Mouse (Mus musculus) midbrain, postnatal 0 days (tissue): ENCODE measurements around the gene Krt15. TPM values are rescaled to one million over a fixed set of nuclear protein-coding genes. Genes with fewer than 3 reads are reported as not detected.
A peak's percentile ranks its signal among the peaks of the same experiment; 100 is the strongest.

Experiments used
- ATAC-seq: fragments of 200-750 bp; cut with Nextera tagmentation; 2 replicates; pipeline ENCODE4 v1.8.0; 2017; ENCODE audit warnings: moderate number of reproducible peaks, mild to moderate bottlenecking, moderate TSS enrichment, moderate library complexity; ENCODE audit not compliant: low FRiP score
- DNase-seq: peaks from one replicate; pipeline ENCODE4 v3.0.0-alpha.2; 2015; ENCODE audit warnings: low spot score
- H3K27ac ChIP-seq: fragments of 300-500 bp; sonication (generic); 2 replicates; pipeline ENCODE4 v1.5.1; 2014; ENCODE audit warnings: low read depth, mild to moderate bottlenecking, low read length, mixed read lengths
- H3K27me3 ChIP-seq: fragments of 300-500 bp; sonication (generic); 2 replicates; pipeline ENCODE4 v1.6.1; 2014; ENCODE audit warnings: low read length, control low read depth, mixed read lengths; ENCODE audit not compliant: insufficient read depth
- H3K36me3 ChIP-seq: fragments of 300-500 bp; sonication (generic); 2 replicates; pipeline ENCODE4 v1.6.1; 2014; ENCODE audit warnings: low read length, control low read depth, mixed read lengths; ENCODE audit not compliant: insufficient read depth
- H3K4me1 ChIP-seq: fragments of 300-500 bp; sonication (generic); 2 replicates; pipeline ENCODE4 v1.6.1; 2014; ENCODE audit warnings: mild to moderate bottlenecking, control low read depth, antibody characterized with exemption, low read length, mixed read lengths; ENCODE audit not compliant: insufficient read depth
- H3K4me2 ChIP-seq: fragments of 300-500 bp; sonication (generic); 2 replicates; pipeline ENCODE4 v1.6.1; 2014; ENCODE audit warnings: low read depth, mild to moderate bottlenecking, low read length, mixed read lengths; ENCODE audit not compliant: poor library complexity, severe bottlenecking
- H3K4me3 ChIP-seq: fragments of 300-500 bp; sonication (generic); 2 replicates; pipeline ENCODE4 v1.5.1; 2014; ENCODE audit warnings: low read depth, mild to moderate bottlenecking, low read length, moderate library complexity
- H3K9ac ChIP-seq: fragments of 300-500 bp; sonication (generic); replicated peaks from 2 replicates; pipeline ENCODE4 v1.6.1; 2014; ENCODE audit warnings: mild to moderate bottlenecking, low read length, moderate library complexity, mixed read lengths; ENCODE audit not compliant: poor library complexity, severe bottlenecking
- H3K9me3 ChIP-seq: fragments of 300-500 bp; sonication (generic); 2 replicates; pipeline ENCODE4 v1.6.1; 2016; ENCODE audit warnings: low read length, control low read depth
- CTCF ChIP-seq: IDR thresholded peaks from 2 replicates; pipeline ENCODE4 v1.5.1; 2016; ENCODE audit warnings: antibody characterized with exemption, mild to moderate bottlenecking
- WGBS: fragments of 180-500 bp; shearing (Covaris S2); extraction: QIAGEN DNeasy Blood & Tissue Kit; methylation state at CpG from one replicate; pipeline ENCODE4 v1.1.7; 2014; 5-methylcytosine and 5-hydroxymethylcytosine counted together
- polyA plus RNA-seq: library from polyadenylated mRNA; unstranded; fragments of >200 nt; fragmentation: Nextera tagmentation; extraction: Ambion mirVana; gene quantifications from 2 replicates; pipeline ENCODE4 v1.2.1, GENCODE M21; 2015
- total RNA-seq: library from RNA; depleted of rRNA; stranded (reverse); fragments of >200 nt; gene quantifications from 2 replicates; pipeline ENCODE4 v1.2.3, GENCODE M21; 2014

Krt15 gene
- total and polyA plus RNA-seq, 2 experiments from 2014 or later = 0.43 to 6.0 TPM

DNA sequence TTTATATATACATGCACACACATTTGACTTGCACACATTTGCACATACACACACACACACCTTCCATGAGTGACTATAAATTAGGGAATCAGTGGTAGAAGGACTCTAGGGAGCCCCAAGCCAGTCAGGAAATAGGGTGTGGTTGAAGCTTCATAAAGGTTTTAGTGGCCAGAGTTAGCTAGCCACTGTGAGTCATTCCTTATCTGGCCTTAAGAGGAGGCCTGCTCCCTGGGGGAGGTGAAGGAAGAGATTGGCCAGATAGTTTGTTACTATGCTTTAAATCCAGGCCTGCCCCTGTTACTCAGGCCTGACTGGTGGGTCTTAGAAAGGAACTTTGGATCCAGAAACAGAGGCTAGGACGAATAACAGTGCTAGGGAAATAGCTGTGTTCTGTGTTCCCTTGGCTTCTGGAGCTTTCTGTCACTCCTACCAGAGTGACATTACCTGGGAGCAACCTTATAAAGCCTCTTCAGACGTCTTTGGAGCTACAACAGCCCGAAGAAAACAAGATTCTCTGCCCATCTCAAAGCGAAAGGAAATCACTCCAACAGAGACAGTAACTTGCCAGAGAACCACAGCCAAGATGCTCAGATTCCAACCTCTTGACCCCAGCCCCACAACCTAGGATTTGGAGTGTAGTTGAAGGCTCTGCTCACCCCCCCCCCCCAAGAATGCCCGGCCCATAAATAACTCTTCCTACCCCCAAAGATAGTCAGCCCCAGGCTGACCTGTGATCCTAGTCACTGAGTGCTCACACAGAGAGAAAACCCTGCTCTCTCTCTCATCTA is 12.0 kb upstream of the Krt15 start:
- Histone ChIP-seq H3K9ac (no peak overlapping the region), H3K27ac (no peak overlapping the region), H3K4me3 (no peak overlapping the region), H3K27me3 (peaks cover 12% of the 10 kb centered on the region), H3K9me3 (no peaks in the 10 kb centered on the region), H3K4me1 (peaks cover 8% of the 10 kb centered on the region; the same call in 1 of the 2 replicates), H3K36me3 (no peaks in the 10 kb centered on the region), H3K4me2 (no peak overlapping the region)
- DNase-seq (no peak), ATAC-seq (no peak)
- 80% methylated on average over 5 of the region's 5 CpGs for WGBS
- TF ChIP-seq CTCF = no peak

DNA sequence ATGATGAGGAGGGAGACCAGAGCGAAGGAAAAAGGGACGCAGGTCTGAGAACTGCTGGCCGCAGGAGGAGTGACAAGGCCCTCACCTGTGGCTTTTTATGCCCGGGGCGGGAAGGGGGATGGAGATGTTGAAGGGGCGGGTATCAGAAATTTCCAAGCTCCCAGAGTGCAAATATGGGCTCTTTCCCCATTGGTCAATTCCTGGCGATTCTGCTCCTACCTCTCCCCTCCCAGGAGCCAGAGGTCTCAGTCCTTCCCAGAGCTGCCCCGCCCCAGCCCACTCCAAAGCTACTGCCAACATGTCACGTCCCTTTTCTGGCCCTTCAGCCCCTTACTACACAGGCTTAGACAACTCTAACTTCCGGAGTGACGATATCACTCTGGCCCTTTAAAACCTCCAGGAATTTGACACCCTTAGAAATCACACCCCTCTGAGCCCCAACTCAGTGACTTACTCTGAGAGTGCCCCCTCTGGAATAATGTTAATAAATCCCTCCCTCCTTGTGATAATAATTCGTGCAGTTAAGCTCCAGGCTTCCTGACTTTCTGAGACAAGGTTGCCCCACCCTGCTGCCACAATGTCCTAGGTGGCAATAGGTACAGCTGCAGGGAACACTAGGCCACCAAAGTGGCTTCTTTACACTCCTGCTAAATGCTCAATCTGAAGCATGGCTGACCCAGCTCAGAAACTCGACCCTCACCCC is 10.3 kb upstream of the Krt15 start:
- Histone ChIP-seq H3K4me1 (peaks cover 8% of the 10 kb centered on the region; the same call in 1 of the 2 replicates), H3K36me3 (no peaks in the 10 kb centered on the region), H3K4me3 (peak overlapping the region; percentile 31), H3K27ac (no peak overlapping the region), H3K4me2 (peak overlapping the region; percentile 62), H3K9ac (0 out of 2 replicates have a peak overlapping the region, but pooled peaks have one; percentile 29), H3K9me3 (no peaks in the 10 kb centered on the region), H3K27me3 (peaks cover 12% of the 10 kb centered on the region)
- DNase-seq = no peak
- TF ChIP-seq CTCF = no peak
- WGBS = 7% methylated on average over 12 of the region's 13 CpGs
- no peak for ATAC-seq

DNA sequence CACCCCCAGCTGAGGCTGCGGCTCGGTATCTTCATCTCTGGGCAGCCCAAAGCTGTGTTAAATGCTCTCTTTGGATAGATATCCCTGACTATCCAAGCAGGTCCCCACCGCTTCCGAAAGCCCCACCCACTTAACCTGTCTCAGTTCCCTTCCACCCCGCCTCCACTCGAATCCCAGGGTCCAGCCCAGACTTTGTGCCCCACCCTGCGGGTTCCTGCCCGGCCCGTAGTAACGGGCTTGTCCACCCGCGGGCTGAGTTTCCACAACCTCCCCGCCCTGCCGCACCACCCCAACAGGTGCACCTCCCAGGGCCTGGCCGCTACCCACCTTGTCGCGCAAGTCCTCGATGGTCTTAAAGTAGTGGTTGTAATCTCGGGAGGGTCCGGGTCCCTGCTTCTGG is 9.4 kb upstream of the Krt15 start:
- 2% methylated on average over 20 of the region's 20 CpGs for WGBS
- H3K4me3 ChIP-seq = peak overlapping the region; percentile 31

DNA sequence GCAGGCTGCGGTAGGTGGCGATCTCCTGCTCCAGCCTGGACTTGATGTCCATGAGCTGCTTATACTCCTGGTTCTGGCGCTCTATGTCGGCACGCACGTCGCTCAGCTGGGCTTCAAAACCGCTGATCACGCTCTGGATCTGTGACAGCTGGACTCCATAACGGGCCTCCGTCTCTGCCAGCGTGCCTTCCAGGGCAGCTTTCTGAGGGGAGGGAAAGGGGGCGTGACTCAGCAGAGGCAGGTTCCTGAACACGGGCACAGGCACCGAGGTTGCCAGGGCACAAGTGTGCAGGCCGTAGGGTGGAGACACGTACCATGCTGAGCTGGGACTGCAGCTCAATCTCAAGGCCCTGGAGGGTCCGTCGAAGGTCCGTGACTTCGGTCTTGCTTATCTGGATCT is 5.2 kb upstream of the Krt15 start:
- Histone ChIP-seq H3K9me3 (no peaks in the 10 kb centered on the region), H3K9ac (no peak overlapping the region), H3K36me3 (no peaks in the 10 kb centered on the region), H3K4me3 (no peak overlapping the region), H3K4me2 (no peak overlapping the region), H3K4me1 (peaks cover 8% of the 10 kb centered on the region; the same call in 1 of the 2 replicates), H3K27me3 (peaks cover 12% of the 10 kb centered on the region), H3K27ac (no peak overlapping the region)
- TF ChIP-seq CTCF = no peak
- ATAC-seq (no peak), DNase-seq (no peak)
- 90% methylated on average over 21 of the region's 21 CpGs for WGBS

More for the DNA sequence above, 9.4 kb upstream of the Krt15 start:
- Histone ChIP-seq H3K4me2 (peak overlapping the region; percentile 62), H3K27ac (no peak overlapping the region), H3K4me1 (peaks cover 8% of the 10 kb centered on the region; the same call in 1 of the 2 replicates), H3K9ac (no peak overlapping the region), H3K27me3 (peaks cover 12% of the 10 kb centered on the region), H3K9me3 (no peaks in the 10 kb centered on the region), H3K36me3 (no peaks in the 10 kb centered on the region)
- no peak for TF ChIP-seq CTCF
- DNase-seq (no peak), ATAC-seq (no peak)

DNA sequence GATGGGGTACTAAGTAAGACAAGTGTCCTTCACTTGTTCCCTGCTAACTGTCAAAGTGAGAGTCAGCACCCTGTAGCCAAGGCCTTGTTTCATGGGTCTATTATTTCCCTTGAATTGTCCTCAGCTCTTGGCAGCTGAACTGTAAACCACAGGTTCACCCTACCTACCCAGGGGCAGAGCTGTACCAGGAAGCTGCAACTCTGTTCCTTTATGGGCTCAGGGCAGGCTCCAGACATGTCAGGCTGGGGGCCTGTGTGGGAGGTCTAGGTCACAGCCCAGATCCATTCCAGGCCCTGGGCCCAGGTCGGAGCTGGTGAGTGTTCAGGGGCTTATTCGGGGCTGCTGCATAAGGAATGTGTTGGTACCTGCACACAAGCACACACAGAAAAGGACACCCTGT is 3.7 kb upstream of the Krt15 start:
- Histone ChIP-seq H3K27me3 (peaks cover 3% of the 10 kb centered on the region), H3K9ac (no peak overlapping the region), H3K27ac (no peak overlapping the region), H3K9me3 (no peaks in the 10 kb centered on the region), H3K4me1 (no peaks in the 10 kb centered on the region), H3K36me3 (no peaks in the 10 kb centered on the region), H3K4me3 (no peak overlapping the region), H3K4me2 (no peak overlapping the region)
- TF ChIP-seq CTCF = no peak
- no peak for DNase-seq
- 65% methylated on average over 2 of the region's 2 CpGs for WGBS
- no peak for ATAC-seq

DNA sequence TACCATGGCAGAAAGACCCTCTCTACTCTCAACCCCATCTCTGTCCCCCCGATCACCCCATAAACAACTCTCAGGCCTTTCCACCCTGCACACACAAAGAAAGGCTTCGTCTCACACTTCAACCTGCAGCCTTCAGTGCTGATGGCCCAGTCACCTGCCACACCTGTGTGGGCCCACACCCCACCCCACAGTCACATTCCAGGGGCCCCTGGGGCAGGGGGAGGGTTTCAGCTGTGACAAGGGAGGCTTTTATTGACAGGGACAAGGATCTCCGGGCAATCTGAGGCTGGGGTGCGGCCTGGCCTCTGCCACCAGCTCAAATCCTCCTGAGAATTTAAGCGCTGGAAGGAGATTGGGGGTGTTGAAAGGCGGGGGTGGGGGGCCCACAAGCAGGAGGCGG is 3.1 kb upstream of the Krt15 start:
- Histone ChIP-seq H3K27me3 (no peaks in the 10 kb centered on the region), H3K36me3 (no peaks in the 10 kb centered on the region), H3K4me2 (no peak overlapping the region), H3K9me3 (no peaks in the 10 kb centered on the region), H3K9ac (no peak overlapping the region), H3K27ac (no peak overlapping the region), H3K4me1 (no peaks in the 10 kb centered on the region), H3K4me3 (no peak overlapping the region)
- DNase-seq (no peak), ATAC-seq (no peak)
- no peak for TF ChIP-seq CTCF
- 50% methylated on average over 7 of the region's 7 CpGs for whole genome bisulfite sequencing
